Mouse (Mus musculus): ENCODE measurements around the gene Pde1a. TPM values are rescaled to one million over a fixed set of nuclear protein-coding genes. Genes with fewer than 3 reads are reported as not detected.

Gene Pde1a
- total RNA-seq, 1 experiment from 2014 or later: 0.12 TPM

DNA sequence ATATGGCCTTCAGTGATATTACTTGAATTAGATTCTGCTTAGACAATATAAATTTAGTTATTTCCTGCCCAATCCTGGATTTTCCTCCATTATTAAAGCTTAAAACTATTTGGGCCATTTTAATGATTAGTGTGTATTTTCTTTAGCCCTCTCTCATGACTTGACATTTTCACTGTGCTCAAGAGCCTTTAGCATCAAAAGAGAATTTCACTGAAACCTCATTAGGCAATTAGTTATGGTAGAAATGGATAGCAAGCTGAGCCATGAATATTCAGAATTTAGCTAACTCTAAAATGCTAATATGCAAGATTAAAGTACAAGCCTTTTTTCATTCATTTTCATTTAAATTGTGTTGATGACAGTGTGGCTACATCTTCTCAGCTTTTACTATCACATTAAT is 73.2 kb downstream of the Pde1a start:
- no peak for ATAC-seq (ENCODE audit: extremely low read depth, insufficient number of reproducible peaks, low FRiP score, poor library complexity, severe bottlenecking)

DNA sequence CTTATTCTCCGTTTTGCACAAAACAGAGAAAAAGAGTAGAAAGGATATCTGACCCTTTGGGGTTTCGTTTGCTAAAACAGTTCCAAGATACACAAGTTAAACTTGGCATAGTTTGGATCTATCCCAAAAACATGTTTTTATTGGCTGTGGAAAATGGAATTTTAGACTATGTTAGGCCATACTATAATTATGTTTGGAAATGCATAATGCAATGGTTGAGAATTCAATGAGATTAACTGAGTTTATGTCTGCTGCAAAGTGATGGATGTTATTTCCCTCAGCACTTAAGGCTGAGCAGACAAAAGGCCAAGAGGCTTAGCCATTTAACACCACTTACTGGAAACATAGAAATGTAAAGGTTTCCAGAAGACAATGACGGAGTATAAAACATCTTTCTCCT is 75.2 kb downstream of the Pde1a start:
- ATAC-seq (ENCODE audit: extremely low read depth, insufficient number of reproducible peaks, low FRiP score, poor library complexity, severe bottlenecking): no peak

DNA sequence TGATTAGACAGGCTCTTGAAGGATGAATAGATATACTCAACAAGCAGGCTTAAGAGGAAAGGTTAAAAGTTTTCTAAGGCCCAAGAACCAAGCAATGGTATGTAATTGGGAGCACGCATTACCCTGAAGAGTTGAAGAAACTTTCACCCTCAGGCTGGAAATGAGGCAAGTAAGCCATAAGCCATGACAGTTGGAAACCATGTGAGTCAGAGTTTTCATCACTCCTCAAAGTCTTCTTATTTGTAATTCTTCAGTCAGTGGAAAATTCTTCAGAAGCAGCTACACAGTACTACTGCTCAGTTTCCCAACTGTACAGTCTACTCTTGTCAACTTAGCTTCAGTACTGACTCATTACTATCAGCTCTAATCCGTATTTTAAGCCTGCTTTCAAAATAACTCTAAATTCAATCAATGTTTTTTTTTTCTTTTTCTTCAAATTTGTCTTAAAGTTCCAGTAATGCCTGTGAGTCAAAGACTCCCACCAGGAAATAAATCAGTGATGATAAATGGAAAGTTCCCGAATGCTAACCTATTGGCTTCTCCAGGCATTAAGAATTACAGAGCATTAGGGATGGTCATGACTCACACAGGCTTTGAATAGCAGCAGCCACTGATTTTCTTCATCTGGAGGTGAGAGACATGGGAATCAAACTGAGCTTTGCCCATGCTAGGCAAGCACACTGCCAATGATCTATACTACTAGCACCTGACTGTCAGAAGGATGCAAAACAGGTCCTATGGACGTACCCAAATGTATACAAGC is 82.3 kb downstream of the Pde1a start:
- no peak for ATAC-seq (ENCODE audit: extremely low read depth, insufficient number of reproducible peaks, low FRiP score, poor library complexity, severe bottlenecking)

DNA sequence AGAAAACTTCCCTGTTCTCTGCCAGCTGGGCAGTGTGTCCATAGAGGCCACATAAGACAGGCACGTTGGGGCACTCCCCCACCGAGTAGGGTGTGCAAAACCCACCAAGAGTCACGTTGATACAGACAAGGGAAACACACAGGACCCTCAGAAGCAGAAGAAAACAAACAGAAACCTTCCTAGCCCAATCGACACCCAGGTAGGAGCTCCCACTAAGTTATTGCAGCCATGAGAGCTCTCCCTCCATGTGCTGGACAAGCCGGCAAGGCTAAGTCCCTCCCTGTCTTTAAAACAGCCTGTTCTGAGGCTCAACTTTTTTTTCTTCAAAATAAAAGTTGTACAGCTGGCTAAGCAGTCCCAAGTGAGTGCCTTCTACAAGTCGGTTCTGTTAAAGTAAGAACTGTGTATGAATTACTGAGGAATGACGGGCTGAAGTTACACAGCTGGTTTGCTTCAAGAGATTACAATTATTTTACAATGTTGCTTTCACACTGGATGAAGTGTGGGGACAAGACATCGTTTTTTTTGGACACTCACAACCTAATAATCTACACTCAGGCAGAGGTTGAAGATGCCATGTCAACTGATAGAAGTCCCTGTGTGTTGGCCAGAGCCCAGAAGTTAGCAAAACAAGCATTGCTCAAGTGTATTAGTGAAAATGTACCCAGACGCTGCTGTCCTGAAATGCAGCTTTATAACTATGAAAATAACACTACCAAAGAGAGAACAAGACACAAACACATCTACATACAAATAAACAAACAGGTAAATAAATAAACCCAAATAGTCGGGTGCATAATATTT is 90.4 kb downstream of the Pde1a start:
- ATAC-seq (ENCODE audit: extremely low read depth, insufficient number of reproducible peaks, low FRiP score, poor library complexity, severe bottlenecking): no peak

DNA sequence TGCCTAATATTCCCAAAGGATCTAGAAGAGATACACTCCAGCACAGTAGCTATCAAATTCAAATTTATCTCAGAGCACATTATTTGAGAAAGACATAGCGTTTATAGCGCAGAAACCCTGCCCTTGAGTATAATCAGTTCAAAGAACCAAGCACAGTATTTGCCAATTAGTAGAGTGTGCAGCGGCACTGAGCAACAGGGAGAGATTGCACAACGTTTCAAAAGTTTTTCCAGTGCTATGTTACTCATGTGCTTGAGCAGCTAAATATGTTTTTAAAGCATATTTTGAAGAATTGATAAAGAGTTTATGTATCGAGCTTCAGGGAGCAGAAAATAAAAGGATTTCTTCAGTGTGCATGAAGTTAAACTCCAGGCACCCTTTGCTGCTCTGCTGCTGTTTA is 91.3 kb downstream of the Pde1a start:
- ATAC-seq (ENCODE audit: extremely low read depth, insufficient number of reproducible peaks, low FRiP score, poor library complexity, severe bottlenecking): no peak

DNA sequence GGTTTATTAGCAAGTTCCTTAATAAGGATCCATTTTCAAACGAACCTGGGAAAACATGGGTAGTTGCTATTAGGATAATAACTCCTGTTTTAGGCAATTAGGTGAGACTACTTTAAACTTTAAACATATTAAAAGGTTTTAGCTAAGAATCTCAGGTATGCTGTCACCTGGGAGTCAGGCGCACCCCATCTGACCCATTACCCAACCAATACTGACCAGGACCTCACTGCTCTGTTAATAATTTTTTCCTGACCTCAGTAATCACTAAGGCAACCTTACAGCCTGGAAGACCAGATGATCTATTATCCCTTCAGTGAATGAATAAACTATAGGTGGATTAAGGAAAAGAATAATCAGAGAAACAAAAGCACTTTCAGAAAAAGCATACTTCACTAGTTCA is 100.2 kb downstream of the Pde1a start:
- ATAC-seq (ENCODE audit: extremely low read depth, insufficient number of reproducible peaks, low FRiP score, poor library complexity, severe bottlenecking): no peak

DNA sequence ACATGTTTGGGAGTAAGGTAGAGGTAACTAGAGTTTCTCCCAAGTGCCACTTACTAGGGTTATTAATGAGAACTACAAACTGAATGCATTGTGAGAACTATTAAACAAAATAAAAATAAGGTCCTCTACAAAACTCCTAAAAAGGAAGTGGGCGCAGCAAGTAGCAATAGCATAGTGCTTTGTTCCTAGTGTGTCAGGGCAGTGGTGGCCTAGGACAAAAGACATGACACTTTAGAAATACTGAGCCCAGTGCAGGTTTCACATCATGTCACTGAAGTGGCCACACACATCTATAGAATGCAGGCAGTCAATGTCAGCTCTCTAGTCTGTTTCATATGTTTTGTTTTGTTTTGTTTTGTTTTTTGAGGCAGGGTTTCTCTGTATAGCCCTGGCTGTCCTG is 103.2 kb downstream of the Pde1a start:
- 0 out of 2 replicates have a peak, but pooled peaks have one; percentile 13 for ATAC-seq (ENCODE audit: extremely low read depth, insufficient number of reproducible peaks, low FRiP score, poor library complexity, severe bottlenecking)

DNA sequence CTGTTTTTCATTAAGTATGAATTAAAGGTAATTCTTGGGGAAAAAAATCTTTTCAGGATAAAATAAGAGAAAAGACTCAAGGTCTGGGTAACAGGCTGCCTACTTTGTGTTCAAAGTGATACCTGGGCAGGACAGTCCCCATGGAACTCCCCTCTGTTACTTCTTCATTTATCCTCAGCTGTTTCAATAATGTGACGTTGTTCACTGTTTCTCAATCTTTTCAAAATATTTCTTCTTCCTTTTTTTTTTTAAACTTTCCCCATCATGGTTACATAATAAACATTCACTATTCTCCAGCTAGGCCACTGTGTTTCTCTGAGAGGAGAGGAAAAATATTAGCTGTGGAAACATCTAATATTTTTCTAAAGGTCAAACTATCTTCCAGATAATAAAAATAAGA is 103.7 kb downstream of the Pde1a start:
- ATAC-seq (ENCODE audit: extremely low read depth, insufficient number of reproducible peaks, low FRiP score, poor library complexity, severe bottlenecking): peak; percentile 76

DNA sequence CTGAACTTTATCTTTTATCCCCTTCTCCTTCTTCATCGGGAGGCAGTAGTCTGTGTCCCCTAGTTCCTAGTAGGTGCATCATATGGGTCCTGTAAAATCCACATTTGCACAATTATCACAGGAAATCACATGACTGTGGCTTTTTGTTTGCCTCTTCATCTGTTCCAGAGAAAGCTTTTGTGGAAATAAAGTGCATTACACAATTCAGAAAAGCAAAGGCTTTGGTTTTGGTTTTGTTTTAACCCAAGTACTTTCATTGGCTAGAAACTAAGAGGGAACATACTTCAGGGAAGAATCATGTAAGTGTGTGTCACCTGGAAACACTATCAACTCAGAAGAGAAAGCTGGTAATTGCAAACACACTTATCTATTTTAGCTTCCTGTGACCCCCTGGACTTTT is 104.2 kb downstream of the Pde1a start:
- peak; percentile 76 for ATAC-seq (ENCODE audit: extremely low read depth, insufficient number of reproducible peaks, low FRiP score, poor library complexity, severe bottlenecking)

DNA sequence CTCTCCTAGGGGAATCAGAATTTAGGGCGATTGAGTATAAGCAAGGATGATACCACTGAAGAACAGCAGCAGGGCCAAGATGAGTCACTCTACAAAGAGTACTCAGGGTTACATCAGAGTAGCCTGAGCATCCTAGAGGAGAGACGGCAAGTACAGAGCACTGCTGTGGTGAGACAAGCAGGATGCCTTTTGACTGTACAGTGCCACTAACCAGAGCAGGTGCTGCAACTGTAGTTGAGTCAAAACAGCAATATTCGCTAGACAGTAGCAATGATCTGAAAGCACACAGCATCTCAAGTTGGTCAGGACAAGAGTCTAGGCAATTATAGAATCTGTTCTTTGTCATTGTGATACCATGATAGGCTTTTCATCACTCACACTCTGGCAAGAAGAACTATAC is 115.1 kb downstream of the Pde1a start:
- no peak for ATAC-seq (ENCODE audit: extremely low read depth, insufficient number of reproducible peaks, low FRiP score, poor library complexity, severe bottlenecking)

DNA sequence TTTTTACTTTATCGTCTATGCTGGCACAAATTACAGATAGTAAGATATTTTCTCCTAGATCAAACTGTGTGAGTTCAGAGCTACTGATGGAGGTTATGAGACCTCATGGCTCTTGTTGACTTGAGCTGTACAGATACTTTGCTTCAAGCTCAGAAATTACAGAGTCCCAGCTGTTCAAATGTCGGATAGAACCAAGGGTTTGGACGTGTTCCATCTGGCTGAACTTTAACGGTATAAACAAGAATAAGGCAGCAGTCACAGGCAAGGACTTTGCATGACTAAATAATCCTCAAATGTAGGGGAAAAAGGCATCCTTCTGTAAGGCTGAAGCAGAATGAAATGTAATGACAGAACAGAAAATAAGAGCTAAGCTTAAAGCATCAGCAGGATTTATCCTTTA is 116.2 kb downstream of the Pde1a start:
- ATAC-seq (ENCODE audit: extremely low read depth, insufficient number of reproducible peaks, low FRiP score, poor library complexity, severe bottlenecking): no peak

DNA sequence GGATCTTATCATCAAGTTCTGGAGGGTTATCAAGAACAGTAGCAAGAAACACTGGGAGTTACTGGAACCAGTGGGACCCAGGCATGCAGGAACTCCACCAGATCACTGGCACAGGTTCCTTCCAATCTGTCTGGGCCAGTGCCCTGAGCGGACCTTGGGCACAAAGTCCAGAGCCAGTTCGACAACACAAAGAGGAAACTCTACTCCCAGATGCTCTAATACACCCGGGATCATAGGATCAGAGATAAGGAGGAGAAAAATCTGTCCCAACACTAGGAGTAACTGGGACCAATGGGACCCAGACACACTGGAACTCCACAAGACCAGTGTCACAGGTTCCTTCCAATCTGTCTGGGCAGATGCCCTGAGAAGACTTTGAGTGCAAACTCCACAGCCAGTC is 130.1 kb downstream of the Pde1a start:
- no peak for ATAC-seq (ENCODE audit: extremely low read depth, insufficient number of reproducible peaks, low FRiP score, poor library complexity, severe bottlenecking)

DNA sequence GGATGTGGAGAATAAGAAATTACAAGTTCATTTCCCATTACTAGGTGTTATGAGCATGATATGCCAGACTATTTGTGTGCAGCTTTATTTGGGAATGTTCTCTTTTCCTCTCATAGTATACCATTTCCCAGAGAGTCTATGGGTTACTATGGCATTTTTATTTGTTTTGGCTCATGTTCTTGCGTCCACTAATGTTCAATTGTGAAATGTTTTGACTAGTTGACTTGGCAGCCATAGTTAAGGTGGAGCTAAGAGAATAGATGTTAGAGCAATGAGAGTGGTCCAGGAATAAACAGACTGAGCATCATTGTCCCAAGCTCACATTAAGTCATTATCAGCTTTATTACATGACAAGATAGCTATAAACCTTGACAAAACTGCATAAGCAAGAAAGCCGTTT is 130.8 kb downstream of the Pde1a start:
- no peak for ATAC-seq (ENCODE audit: extremely low read depth, insufficient number of reproducible peaks, low FRiP score, poor library complexity, severe bottlenecking)

DNA sequence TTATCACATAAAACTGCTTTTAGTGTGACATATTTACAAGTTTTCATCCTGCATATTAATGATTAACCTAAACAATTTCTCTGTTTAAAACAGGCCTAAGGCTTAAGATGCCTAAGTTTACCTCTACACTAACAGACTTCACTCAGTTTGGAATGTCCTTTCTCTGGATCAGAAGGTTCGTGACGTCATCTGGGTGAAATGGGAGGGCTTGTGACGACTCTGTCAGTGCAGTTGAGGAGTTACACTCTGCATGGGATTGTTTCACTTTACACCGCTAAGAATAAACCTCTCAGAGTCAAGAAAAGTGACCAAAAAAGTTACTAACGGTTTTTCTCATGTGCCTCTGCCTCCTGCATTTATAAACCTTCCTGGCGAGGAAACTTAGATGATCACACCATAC is 137.6 kb downstream of the Pde1a start:
- no peak for ATAC-seq (ENCODE audit: extremely low read depth, insufficient number of reproducible peaks, low FRiP score, poor library complexity, severe bottlenecking)

DNA sequence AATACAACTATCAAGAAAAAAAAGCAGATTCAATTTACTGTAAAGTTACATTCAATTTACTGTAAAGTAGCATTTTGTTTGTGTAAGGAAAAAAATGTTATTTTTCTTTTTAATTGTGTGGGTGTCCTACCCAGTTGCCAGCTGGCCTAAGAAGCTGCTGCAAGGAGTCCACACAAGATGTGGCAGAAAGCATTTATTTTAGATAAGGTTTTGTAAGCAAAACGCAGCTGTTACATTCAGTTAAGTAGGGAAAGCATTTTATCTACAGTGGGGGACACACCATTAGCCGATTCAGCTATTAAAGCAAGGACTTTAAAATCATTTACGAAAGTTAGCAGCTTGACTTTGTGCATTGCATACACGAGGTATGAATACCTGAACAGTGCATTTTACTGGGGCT is 145.5 kb downstream of the Pde1a start:
- no peak for ATAC-seq (ENCODE audit: extremely low read depth, insufficient number of reproducible peaks, low FRiP score, poor library complexity, severe bottlenecking)

DNA sequence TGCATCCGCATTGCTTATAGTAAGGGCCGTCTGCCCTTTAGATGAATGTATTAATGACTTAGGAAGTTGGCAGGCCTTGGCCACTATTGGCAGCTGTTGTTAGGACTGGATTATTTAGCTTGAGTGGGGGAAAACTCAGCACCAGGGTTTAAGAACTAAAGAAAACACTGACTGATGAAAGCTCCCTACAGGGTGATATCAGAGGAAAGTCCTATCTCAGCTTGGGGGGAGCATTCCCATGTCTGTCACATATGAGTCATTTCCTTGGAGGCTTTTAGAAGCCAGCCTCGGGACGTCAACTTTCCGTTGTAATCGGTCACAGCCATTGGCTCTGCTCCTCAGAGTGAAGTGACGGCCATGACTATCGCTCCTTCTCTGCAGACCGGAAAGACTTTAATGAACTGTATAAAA is 146.0 kb downstream of the Pde1a start:
- ATAC-seq (ENCODE audit: extremely low read depth, insufficient number of reproducible peaks, low FRiP score, poor library complexity, severe bottlenecking): no peak

DNA sequence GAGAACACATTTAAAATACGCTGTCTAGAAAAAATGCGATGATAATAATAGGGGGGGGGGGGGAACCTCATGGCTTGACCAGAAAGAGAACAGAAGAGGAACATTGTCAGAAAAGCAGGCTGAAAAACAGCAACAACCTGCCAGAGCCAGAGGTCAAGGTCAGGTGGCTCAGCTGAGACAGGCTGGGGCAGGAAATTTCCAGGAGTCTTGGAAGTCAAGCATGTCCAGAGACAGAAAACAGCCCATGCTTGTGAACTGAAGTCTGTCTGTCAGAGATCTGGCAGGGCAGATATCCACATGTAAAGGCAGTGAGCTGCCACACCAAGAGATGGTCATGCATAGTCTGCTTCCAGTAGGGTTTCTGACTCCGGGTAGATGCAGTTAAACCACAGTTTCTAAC is 147.5 kb downstream of the Pde1a start:
- no peak for ATAC-seq (ENCODE audit: extremely low read depth, insufficient number of reproducible peaks, low FRiP score, poor library complexity, severe bottlenecking)

DNA sequence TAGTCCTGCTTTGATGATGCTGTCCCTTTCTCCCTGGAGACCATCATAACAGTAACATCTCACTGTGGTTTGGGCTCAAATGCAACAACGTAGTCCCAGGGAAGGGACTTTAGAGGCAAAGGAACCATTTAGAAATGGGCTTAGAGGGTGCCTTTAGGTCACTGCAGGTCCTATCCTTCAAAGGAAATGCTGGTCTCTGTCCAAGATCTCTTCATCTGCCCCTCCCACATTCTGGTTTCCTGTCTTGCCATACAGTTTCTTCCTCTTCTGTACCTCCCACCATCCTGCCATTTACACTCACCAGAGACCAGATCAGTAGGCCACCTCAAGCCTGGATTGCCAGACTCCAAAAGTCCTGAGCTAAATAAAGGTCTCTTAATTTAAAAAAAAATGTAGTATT is 150.3 kb downstream of the Pde1a start:
- ATAC-seq (ENCODE audit: extremely low read depth, insufficient number of reproducible peaks, low FRiP score, poor library complexity, severe bottlenecking): no peak

DNA sequence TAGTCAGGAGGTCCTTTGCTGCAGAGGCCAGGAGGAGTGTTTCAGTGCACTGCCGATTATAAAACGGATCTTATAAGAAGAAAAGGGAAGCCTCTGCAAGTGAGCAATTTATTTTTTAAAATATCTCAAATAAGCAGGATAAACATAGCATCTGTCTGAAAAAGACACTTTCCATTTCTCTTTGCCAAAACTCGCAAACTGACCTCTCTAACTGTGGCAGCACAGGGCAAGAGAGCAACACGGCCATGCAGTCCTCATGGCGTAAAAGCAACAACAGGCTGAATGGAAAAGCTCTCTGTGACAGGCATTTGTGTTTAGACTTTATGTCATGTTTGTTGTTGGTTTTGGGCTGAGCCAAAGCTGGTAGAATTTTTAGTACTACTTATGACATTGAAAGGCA is 152.0 kb downstream of the Pde1a start:
- ATAC-seq (ENCODE audit: extremely low read depth, insufficient number of reproducible peaks, low FRiP score, poor library complexity, severe bottlenecking): no peak

DNA sequence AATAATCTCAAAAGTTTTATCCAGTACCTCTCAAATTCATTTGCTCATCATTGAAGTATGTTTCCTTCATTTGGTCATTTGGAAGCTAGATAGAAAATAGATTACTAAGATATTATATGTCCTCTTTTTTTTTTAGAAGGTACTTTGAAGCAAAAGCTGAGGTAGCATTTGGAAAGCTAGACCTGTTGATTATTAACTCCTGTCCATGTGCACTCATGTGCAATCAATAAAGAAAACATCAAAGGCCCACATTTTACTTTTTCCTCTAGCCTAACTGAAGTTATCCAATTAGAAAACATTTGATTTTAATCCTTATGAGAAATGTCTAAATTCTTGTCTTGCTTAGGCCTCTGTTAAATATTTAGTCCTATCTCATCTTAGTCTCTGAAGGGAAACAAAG is 153.3 kb downstream of the Pde1a start:
- no peak for ATAC-seq (ENCODE audit: extremely low read depth, insufficient number of reproducible peaks, low FRiP score, poor library complexity, severe bottlenecking)

Measured in neutrophil, adult 5-6 weeks (primary cell).